Mouse (Mus musculus): ENCODE results near the gene Epha8.

GRCm38 (mm10) chr4:136911211-136911646 lies 45.4 kb downstream of the Epha8 start:
- no peak for TF ChIP-seq POLR2A (IDR thresholded peaks at IDR 0.05; ENCODE audit: control insufficient read depth, extremely low read depth, insufficient read depth, low read length, poor library complexity)
- no peak for TF ChIP-seq CTCF (IDR thresholded peaks at IDR 0.05; ENCODE audit: borderline replicate concordance, control insufficient read depth, extremely low read depth, insufficient read depth, low read length, poor library complexity)

Measured in thymus, adult 2 months (tissue).